Mouse (Mus musculus): ENCODE results near the gene Ctsl. TPM values are rescaled to one million over a fixed set of nuclear protein-coding genes. Genes with fewer than 3 reads are reported as not detected.

Ctsl gene
- polyA plus RNA-seq, 1 experiment = 17.4 TPM

GRCm38 (mm10) chr13:64405550-64405949, 34.9 kb upstream of the Ctsl start:
- H3K27ac ChIP-seq (ENCODE audit: insufficient read depth, low read depth, low read length) = no peak overlapping the region
- H3K36me3 ChIP-seq (ENCODE audit: control insufficient read depth, insufficient read depth, low read length) = no peaks in the 10 kb centered on the region
- TF ChIP-seq POLR2A (IDR thresholded peaks at IDR 0.05; ENCODE audit: low read depth, low read length) (no peak), CTCF (IDR thresholded peaks at IDR 0.05; ENCODE audit: extremely low read depth, insufficient read length, insufficient replicate concordance, low read depth, low read length) (no peak)
- no peak overlapping the region for H3K4me3 ChIP-seq (ENCODE audit: low read depth, low read length)
- H3K4me1 ChIP-seq (ENCODE audit: control insufficient read depth, insufficient read depth, insufficient read length, low read length) = no peaks in the 10 kb centered on the region
- no peaks in the 10 kb centered on the region for H3K27me3 ChIP-seq (ENCODE audit: control insufficient read depth, insufficient read depth, low read length)
- WGBS = 68% methylated on average over 6 of the region's 6 CpGs

GRCm38 (mm10) chr13:64403519-64403918, 32.8 kb upstream of the Ctsl start:
- H3K4me3 ChIP-seq (ENCODE audit: low read depth, low read length) = no peak overlapping the region
- no peaks in the 10 kb centered on the region for H3K27me3 ChIP-seq (ENCODE audit: control insufficient read depth, insufficient read depth, low read length)
- H3K27ac ChIP-seq (ENCODE audit: insufficient read depth, low read depth, low read length) = no peak overlapping the region
- TF ChIP-seq CTCF (IDR thresholded peaks at IDR 0.05; ENCODE audit: extremely low read depth, insufficient read length, insufficient replicate concordance, low read depth, low read length) (no peak), POLR2A (IDR thresholded peaks at IDR 0.05; ENCODE audit: low read depth, low read length) (no peak)
- WGBS = 56% methylated on average over 3 of the region's 3 CpGs
- no peaks in the 10 kb centered on the region for H3K36me3 ChIP-seq (ENCODE audit: control insufficient read depth, insufficient read depth, low read length)
- no peaks in the 10 kb centered on the region for H3K4me1 ChIP-seq (ENCODE audit: control insufficient read depth, insufficient read depth, insufficient read length, low read length)

- 83% methylated on average over 8 of the region's 8 CpGs for WGBS
- TF ChIP-seq POLR2A (IDR thresholded peaks at IDR 0.05; ENCODE audit: low read depth, low read length) (no peak), CTCF (IDR thresholded peaks at IDR 0.05; ENCODE audit: extremely low read depth, insufficient read length, insufficient replicate concordance, low read depth, low read length) (no peak)
- no peaks in the 10 kb centered on the region for H3K36me3 ChIP-seq (ENCODE audit: control insufficient read depth, insufficient read depth, low read length)
- H3K27me3 ChIP-seq (ENCODE audit: control insufficient read depth, insufficient read depth, low read length) = no peaks in the 10 kb centered on the region
- H3K4me3 ChIP-seq (ENCODE audit: low read depth, low read length) = no peak overlapping the region
- no peaks in the 10 kb centered on the region for H3K4me1 ChIP-seq (ENCODE audit: control insufficient read depth, insufficient read depth, insufficient read length, low read length)
- no peak overlapping the region for H3K27ac ChIP-seq (ENCODE audit: insufficient read depth, low read depth, low read length)
Measured at GRCm38 (mm10) chr13:64402951-64403460, 32.3 kb upstream of the Ctsl start.

- TF ChIP-seq POLR2A (IDR thresholded peaks at IDR 0.05; ENCODE audit: low read depth, low read length) = no peak
- no peak for TF ChIP-seq CTCF (IDR thresholded peaks at IDR 0.05; ENCODE audit: extremely low read depth, insufficient read length, insufficient replicate concordance, low read depth, low read length)
- Histone ChIP-seq H3K27ac (ENCODE audit: insufficient read depth, low read depth, low read length) (no peak overlapping the region), H3K4me3 (ENCODE audit: low read depth, low read length) (no peak overlapping the region), H3K4me1 (ENCODE audit: control insufficient read depth, insufficient read depth, insufficient read length, low read length) (no peaks in the 10 kb centered on the region), H3K36me3 (ENCODE audit: control insufficient read depth, insufficient read depth, low read length) (no peaks in the 10 kb centered on the region), H3K27me3 (ENCODE audit: control insufficient read depth, insufficient read depth, low read length) (no peaks in the 10 kb centered on the region)
- WGBS = 82% methylated on average over 10 of the region's 10 CpGs
Measured at GRCm38 (mm10) chr13:64402504-64402949, 31.8 kb upstream of the Ctsl start.

- WGBS = 56% methylated on average over 3 of the region's 3 CpGs
- H3K4me1 ChIP-seq (ENCODE audit: control insufficient read depth, insufficient read depth, insufficient read length, low read length) = no peaks in the 10 kb centered on the region
- no peaks in the 10 kb centered on the region for H3K27me3 ChIP-seq (ENCODE audit: control insufficient read depth, insufficient read depth, low read length)
- no peaks in the 10 kb centered on the region for H3K36me3 ChIP-seq (ENCODE audit: control insufficient read depth, insufficient read depth, low read length)
- H3K4me3 ChIP-seq (ENCODE audit: low read depth, low read length) = no peak overlapping the region
- TF ChIP-seq POLR2A (IDR thresholded peaks at IDR 0.05; ENCODE audit: low read depth, low read length) (no peak), CTCF (IDR thresholded peaks at IDR 0.05; ENCODE audit: extremely low read depth, insufficient read length, insufficient replicate concordance, low read depth, low read length) (no peak)
- no peak overlapping the region for H3K27ac ChIP-seq (ENCODE audit: insufficient read depth, low read depth, low read length)
Measured at GRCm38 (mm10) chr13:64402006-64402405, 31.3 kb upstream of the Ctsl start.

- Histone ChIP-seq H3K36me3 (ENCODE audit: control insufficient read depth, insufficient read depth, low read length) (no peaks in the 10 kb centered on the region), H3K4me1 (ENCODE audit: control insufficient read depth, insufficient read depth, insufficient read length, low read length) (no peaks in the 10 kb centered on the region), H3K27me3 (ENCODE audit: control insufficient read depth, insufficient read depth, low read length) (no peaks in the 10 kb centered on the region), H3K27ac (ENCODE audit: insufficient read depth, low read depth, low read length) (no peak overlapping the region), H3K4me3 (ENCODE audit: low read depth, low read length) (no peak overlapping the region)
- WGBS = 48% methylated on average over 7 of the region's 7 CpGs
- TF ChIP-seq POLR2A (IDR thresholded peaks at IDR 0.05; ENCODE audit: low read depth, low read length) (no peak), CTCF (IDR thresholded peaks at IDR 0.05; ENCODE audit: extremely low read depth, insufficient read length, insufficient replicate concordance, low read depth, low read length) (no peak)
Measured at GRCm38 (mm10) chr13:64400801-64401361, 30.2 kb upstream of the Ctsl start.

- 63% methylated on average over 3 of the region's 3 CpGs for WGBS
Measured at GRCm38 (mm10) chr13:64399906-64400305, 29.2 kb upstream of the Ctsl start.

More at GRCm38 (mm10) chr13:64399906-64400305, 29.2 kb upstream of the Ctsl start:
- Histone ChIP-seq H3K36me3 (ENCODE audit: control insufficient read depth, insufficient read depth, low read length) (no peaks in the 10 kb centered on the region), H3K27ac (ENCODE audit: insufficient read depth, low read depth, low read length) (no peak overlapping the region), H3K27me3 (ENCODE audit: control insufficient read depth, insufficient read depth, low read length) (no peaks in the 10 kb centered on the region), H3K4me3 (ENCODE audit: low read depth, low read length) (no peak overlapping the region), H3K4me1 (ENCODE audit: control insufficient read depth, insufficient read depth, insufficient read length, low read length) (no peaks in the 10 kb centered on the region)
- TF ChIP-seq CTCF (IDR thresholded peaks at IDR 0.05; ENCODE audit: extremely low read depth, insufficient read length, insufficient replicate concordance, low read depth, low read length) (no peak), POLR2A (IDR thresholded peaks at IDR 0.05; ENCODE audit: low read depth, low read length) (no peak)
